Mouse (Mus musculus): ENCODE measurements around the gene Chd1l.

GRCm38 (mm10) chr3:97633456-97633855 lies 23.5 kb upstream of the Chd1l start:
- TF ChIP-seq CTCF (IDR thresholded peaks at IDR 0.05; ENCODE audit: borderline replicate concordance, insufficient read depth, low read length) (no peak), POLR2A (IDR thresholded peaks at IDR 0.05; ENCODE audit: low read depth, low read length) (no peak)
